Mouse (Mus musculus) kidney, postnatal 14 days (tissue): ENCODE measurements around the gene Ier5.

Source experiments
- DNase-seq: peaks from one replicate; pipeline ENCODE4 v3.0.0; 2022; ENCODE audit warnings: mixed read lengths

Gene Ier5

GRCm38 (mm10) chr1:155099280-155099848, at the start of gene Ier5:
TSS of gene Ier5 (minus strand) at chr1:155099636.
- peak; percentile 97 for DNase-seq

- no peak for DNase-seq
Observed at GRCm38 (mm10) chr1:155147228-155147627, 47.8 kb upstream of the Ier5 start.

- peak; percentile 63 for DNase-seq
Observed at GRCm38 (mm10) chr1:155146572-155146980, 47.1 kb upstream of the Ier5 start, which contains the start of gene Mr1. TSS of gene Mr1 (minus strand) at chr1:155146814.

GRCm38 (mm10) chr1:155145620-155146019, 46.2 kb upstream of the Ier5 start:
- peak; percentile 25 for DNase-seq

- DNase-seq, result peak; percentile 75
Observed at GRCm38 (mm10) chr1:155140076-155140475, 40.6 kb upstream of the Ier5 start.

- no peak for DNase-seq
Observed at GRCm38 (mm10) chr1:155138795-155139194, 39.4 kb upstream of the Ier5 start.

- DNase-seq, result no peak
Observed at GRCm38 (mm10) chr1:155134866-155135265, 35.4 kb upstream of the Ier5 start.

GRCm38 (mm10) chr1:155127429-155127934, 28.0 kb upstream of the Ier5 start:
- no peak for DNase-seq

GRCm38 (mm10) chr1:155126716-155127115, 27.3 kb upstream of the Ier5 start:
- no peak for DNase-seq

GRCm38 (mm10) chr1:155124397-155124796, 25.0 kb upstream of the Ier5 start:
- no peak for DNase-seq

GRCm38 (mm10) chr1:155121977-155122939, 22.8 kb upstream of the Ier5 start:
- DNase-seq, result no peak

- no peak for DNase-seq
Observed at GRCm38 (mm10) chr1:155119719-155120118, 20.3 kb upstream of the Ier5 start.

GRCm38 (mm10) chr1:155113946-155114345, 14.5 kb upstream of the Ier5 start:
- DNase-seq, result no peak

- DNase-seq, result no peak
Observed at GRCm38 (mm10) chr1:155112875-155113274, 13.4 kb upstream of the Ier5 start.

GRCm38 (mm10) chr1:155112118-155112517, 12.7 kb upstream of the Ier5 start:
- DNase-seq, result no peak

GRCm38 (mm10) chr1:155111491-155111890, 12.1 kb upstream of the Ier5 start:
- no peak for DNase-seq

GRCm38 (mm10) chr1:155109387-155110350, 10.2 kb upstream of the Ier5 start:
- DNase-seq, result no peak

GRCm38 (mm10) chr1:155108412-155108811, 9.0 kb upstream of the Ier5 start:
- no peak for DNase-seq

GRCm38 (mm10) chr1:155107843-155108242, 8.4 kb upstream of the Ier5 start:
- DNase-seq, result no peak

GRCm38 (mm10) chr1:155106310-155106709, 6.9 kb upstream of the Ier5 start:
- DNase-seq, result no peak

- no peak for DNase-seq
Observed at GRCm38 (mm10) chr1:155103991-155104390, 4.6 kb upstream of the Ier5 start.

- DNase-seq, result no peak
Observed at GRCm38 (mm10) chr1:155102631-155103030, 3.2 kb upstream of the Ier5 start.
